Mouse (Mus musculus) urinary bladder, adult 2 months (tissue): ENCODE results near the gene Slitrk6. TPM values are rescaled to one million over a fixed set of nuclear protein-coding genes. Genes with fewer than 3 reads are reported as not detected.

ENCODE experiments used
- DNase-seq: peaks from one replicate; pipeline ENCODE4 v3.0.0; 2022; ENCODE audit warnings: low spot score
- polyA plus RNA-seq: library from polyadenylated mRNA; depleted of rRNA; stranded (reverse); fragments of >200 nt; gene quantifications from 2 replicates; pipeline ENCODE4 v1.2.3, GENCODE M21; 2012; rRNA removed

Slitrk6 gene
- 9.6 and 11.4 TPM in 2 replicates for polyA plus RNA-seq

DNA sequence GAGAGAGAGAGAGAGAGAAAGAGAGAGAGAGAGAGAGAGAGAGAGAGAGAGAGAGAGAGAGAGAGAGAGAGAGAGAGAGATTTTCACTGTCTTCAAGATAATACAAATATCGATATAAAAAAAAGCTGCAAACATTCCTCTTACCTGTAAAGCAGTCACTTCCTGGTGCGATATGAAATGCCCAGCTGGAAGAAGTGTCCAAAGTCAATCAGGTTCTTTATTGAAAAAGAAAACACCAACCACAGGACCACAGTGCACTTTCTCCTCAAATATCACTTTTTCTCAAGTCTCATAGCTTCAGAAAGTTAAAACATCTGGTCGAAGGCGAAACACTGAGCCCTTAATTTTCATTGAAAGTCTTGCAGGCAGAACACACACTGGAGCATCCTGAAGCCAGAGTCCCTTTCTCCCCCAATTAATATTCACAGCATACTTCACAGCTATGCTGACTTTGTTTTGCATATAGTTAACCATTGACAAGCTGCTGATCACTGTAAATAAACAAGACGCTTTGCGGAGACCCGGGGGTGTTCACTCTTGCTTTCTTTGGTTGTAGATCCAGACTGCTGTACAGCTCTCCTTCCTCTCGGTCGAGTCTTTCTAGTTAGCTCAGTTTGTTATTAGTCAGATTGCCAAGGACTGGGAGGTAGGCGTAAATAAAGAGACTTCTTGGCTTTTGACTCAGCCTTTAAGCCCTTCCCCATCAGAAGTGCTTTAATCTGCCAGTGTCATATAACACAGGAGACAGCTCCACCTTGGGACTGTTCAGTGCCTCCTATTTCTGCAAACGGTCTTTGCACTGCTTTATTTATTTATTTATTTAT lies at the start of gene Slitrk6:
TSS of gene Slitrk6 (minus strand) at position 666 of the 824 bp plus-strand sequence.
- no peak for DNase-seq

DNA sequence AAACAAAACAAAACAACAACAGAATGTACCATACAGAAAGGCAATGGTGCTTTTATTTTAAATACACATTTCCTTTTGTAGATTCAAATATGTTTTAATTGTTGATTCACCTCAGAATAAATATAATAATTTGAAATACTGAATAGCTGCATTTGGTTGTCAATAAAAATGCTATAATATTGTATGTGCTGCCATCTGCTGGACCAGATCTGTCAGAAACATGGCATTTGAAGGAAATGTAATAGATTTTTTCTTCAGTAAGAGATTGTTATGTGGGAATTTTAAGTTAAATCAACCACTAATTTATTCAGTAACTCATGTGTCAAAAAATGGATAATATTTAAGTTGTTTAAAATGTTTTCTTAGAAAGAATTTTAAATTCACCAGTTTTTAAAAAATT lies 22.6 kb upstream of the Slitrk6 start:
- DNase-seq, result no peak

DNA sequence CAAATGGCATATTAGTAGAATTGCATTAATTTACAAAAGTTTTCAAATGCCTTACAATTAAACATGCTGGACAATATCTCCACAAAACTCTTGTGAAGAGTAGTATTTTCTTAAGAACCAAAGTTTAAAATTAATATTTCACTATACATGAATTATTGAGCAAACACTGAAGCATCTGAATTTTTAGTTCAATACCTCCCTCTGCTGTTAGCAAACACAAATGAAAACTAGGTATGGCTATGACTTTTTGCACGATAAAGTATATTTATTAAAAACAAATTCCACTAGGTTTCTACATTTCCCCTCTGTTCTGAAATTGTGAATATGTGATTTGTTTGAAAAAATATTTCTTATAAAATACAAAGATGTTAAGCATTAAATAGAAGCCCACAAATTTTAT lies 15.7 kb upstream of the Slitrk6 start:
- no peak for DNase-seq

DNA sequence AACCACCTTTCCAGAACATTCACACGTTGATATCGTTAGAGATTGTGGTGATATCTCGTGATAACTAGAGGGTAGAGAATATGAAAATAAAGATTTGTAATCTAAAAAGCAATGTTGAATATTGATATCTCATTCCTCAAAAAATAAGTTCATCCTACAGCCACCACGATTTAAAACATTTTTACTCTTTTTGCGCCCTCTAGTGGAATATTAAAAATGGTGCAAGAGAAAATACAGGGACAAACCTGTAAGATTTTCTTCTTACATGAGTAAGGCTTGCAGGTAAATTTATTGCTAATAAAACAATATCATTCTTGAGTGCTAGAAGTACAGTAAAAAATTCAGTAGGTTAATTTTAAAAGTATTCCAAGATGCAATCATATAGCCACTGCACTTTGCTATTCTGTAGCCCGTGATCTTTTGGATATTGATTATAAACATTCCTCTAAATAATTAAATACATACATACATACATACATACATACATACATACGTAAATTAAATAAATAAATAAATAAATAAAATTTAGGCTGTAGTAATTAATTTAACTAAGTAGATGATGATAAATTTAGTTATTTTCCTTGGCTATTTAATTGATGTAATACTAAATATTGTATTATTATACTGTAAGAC lies 7.8 kb upstream of the Slitrk6 start:
- no peak for DNase-seq

DNA sequence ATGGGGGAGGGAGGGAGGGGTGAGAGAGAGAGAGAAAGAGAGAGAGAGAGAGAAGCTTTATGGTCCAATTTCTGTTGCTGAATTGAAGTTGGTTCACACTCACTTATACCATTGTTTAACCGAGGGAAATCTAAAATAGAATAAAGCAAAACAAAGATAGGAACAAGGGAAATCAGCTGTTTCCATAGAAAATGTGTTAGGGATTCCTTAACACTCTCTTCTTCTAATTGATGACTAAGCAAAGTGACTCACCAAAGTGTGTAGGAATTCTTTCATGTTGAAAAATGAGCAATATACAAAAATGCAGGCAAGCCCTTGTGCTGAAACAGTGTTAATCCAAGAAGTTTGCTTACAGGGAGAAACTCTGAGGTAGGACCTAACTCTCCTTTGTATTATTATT lies 6.0 kb upstream of the Slitrk6 start:
- DNase-seq, result no peak

DNA sequence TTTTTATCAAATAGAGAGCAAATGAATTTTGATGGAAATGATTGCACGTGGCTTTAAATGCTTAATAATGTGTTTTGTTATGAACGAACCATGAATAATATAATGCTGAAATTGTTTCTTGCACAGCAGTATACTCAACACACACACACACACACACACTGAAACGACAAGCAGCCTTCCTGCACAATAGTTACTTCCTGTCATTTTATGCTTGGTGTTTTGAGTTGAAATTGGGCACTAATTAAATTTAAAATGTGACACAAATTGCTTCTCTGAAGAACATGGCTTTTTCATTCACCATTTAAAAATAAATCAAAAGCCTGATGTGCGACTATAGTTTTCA lies 330 bp upstream of the Slitrk6 start:
- DNase-seq, result no peak

DNA sequence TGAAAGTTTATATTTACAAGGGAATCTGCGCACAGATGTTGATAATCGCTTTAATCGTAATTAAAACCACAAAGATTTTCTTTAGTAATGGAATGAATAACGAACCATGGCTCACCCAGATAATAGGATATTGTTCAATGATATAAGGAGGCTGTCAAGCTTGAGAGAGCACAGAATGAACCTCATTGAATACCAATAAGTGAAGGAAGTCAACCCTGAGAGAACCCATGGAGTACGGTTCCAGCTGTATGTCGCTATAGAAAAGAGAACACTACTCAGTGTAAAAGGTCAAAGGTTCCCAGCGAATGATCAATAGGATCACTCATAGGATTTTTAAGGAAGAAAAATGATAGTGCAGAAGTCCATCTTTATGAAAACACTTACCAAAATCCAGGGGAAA lies 15.1 kb downstream of the Slitrk6 start:
- DNase-seq, result no peak

DNA sequence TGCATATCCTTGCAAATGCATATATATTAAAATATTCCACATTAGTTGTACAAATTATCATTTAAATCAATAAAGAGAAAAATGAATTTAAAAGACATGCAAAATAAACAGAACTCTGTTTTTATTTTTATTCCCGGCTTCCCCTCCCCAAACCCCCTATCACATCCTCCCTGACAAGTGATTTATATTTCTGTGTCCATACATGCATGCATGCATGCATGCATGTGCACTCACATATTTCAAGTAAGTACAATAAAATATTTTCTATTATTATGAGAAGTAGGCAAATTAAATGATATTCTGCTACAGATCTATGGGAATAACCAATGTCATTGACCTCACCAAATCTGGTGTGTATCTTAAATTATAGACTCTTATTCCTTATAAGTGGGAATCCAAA lies 15.6 kb downstream of the Slitrk6 start:
- no peak for DNase-seq

DNA sequence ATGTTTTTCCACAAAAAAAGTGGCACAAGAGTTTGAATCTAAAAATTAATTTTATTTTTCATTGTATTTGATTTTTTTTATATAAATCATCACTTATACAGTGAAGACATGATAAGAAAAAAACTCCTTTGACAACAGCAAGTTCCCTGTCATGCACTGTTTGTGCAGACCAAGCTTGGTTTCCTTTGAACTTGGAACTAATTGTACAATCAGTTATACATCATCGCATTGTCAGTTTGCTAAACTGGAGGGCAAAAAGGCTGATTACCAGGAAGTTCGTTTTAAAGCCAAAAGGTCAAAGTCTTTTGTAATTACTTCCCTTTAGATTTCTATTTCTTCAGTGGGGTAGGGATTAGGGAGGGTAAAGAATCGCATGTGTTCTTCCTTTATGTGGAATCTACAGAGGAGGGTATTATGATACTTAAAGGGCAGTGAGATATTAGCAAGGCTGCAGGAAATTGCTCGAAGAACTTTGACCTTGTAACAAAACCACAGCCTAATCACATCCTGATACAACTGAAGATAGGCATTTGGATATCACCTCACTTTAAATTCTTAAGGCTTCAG lies 26.5 kb downstream of the Slitrk6 start:
- no peak for DNase-seq

DNA sequence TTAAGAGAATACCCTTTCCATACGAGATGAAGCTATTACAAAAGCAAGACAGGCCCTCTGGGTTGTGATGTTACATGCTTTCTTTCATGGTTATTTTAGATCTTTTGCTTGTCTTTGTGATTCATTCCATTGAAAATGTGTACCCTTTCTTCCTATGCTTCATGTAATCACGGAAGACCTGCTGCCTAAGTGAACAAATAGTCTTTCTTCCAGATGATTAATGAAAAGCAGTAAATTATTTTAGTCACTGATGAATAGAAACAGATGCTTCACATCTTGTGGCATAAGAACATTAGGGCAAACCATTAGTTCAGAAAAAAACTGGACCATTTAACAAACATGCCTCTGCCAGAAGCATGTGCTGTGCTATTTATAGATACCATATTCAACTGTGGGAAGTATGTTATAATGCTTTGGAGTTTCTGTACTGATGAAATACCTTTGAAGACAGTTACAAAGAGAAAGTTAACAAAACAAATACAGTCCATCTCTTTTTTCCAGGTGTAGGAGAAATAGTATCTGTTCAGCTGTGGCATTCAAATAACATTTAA lies 30.8 kb downstream of the Slitrk6 start:
- no peak for DNase-seq
